Mouse (Mus musculus) liver, embryonic 11.5 days (tissue): ENCODE measurements around the gene Cdk19. TPM values are rescaled to one million over a fixed set of nuclear protein-coding genes. Genes with fewer than 3 reads are reported as not detected.

Experiments used
- ATAC-seq: fragments of 200-750 bp; cut with Nextera tagmentation; replicated peaks from 2 replicates; pipeline ENCODE4 v1.8.0; 2017; ENCODE audit warnings: moderate number of reproducible peaks, mild to moderate bottlenecking, moderate TSS enrichment, moderate library complexity; ENCODE audit not compliant: low FRiP score
- DNase-seq: peaks from one replicate; pipeline ENCODE4 v3.0.0-alpha.2; 2017; ENCODE audit warnings: low spot score
- H3K27ac ChIP-seq: fragments of 300-500 bp; sonication (generic); 2 replicates; pipeline ENCODE4 v1.5.1; 2014; ENCODE audit warnings: mild to moderate bottlenecking, low read depth, low read length, control low read depth
- H3K27me3 ChIP-seq: fragments of 300-500 bp; sonication (generic); replicated peaks from 2 replicates; pipeline ENCODE4 v1.6.1; 2014; ENCODE audit warnings: low read length, mixed read lengths; ENCODE audit not compliant: control insufficient read depth, insufficient read depth
- H3K36me3 ChIP-seq: fragments of 300-500 bp; sonication (generic); 2 replicates; pipeline ENCODE4 v1.6.1; 2014; ENCODE audit warnings: mild to moderate bottlenecking, low read length, moderate library complexity, mixed read lengths; ENCODE audit not compliant: control insufficient read depth, insufficient read depth
- H3K4me1 ChIP-seq: fragments of 300-500 bp; sonication (generic); replicated peaks from 2 replicates; pipeline ENCODE4 v1.6.1; 2014; ENCODE audit warnings: low read length, mixed read lengths; ENCODE audit not compliant: control insufficient read depth, insufficient read depth
- H3K4me2 ChIP-seq: fragments of 300-500 bp; sonication (generic); 2 replicates; pipeline ENCODE4 v1.6.1; 2014; ENCODE audit warnings: mild to moderate bottlenecking, control low read depth, moderate library complexity
- H3K4me3 ChIP-seq: fragments of 300-500 bp; sonication (generic); 2 replicates; pipeline ENCODE4 v1.5.1; 2014; ENCODE audit warnings: low read depth, low read length, control low read depth
- H3K9ac ChIP-seq: fragments of 300-500 bp; sonication (generic); 2 replicates; pipeline ENCODE4 v1.6.1; 2014; ENCODE audit warnings: low read depth, low read length, control low read depth
- H3K9me3 ChIP-seq: fragments of 300-500 bp; sonication (generic); 2 replicates; pipeline ENCODE4 v1.6.1; 2016; ENCODE audit warnings: low read length, inconsistent platforms, mixed read lengths; ENCODE audit not compliant: control insufficient read depth
- WGBS: fragments of 180-500 bp; shearing (Covaris S2); extraction: QIAGEN DNeasy Blood & Tissue Kit; methylation state at CpG from one replicate; pipeline ENCODE4 v1.1.7; 2014; 5-methylcytosine and 5-hydroxymethylcytosine counted together
- polyA plus RNA-seq: library from polyadenylated mRNA; unstranded; fragments of >200 nt; fragmentation: Nextera tagmentation; extraction: Ambion mirVana; gene quantifications from 2 replicates; pipeline ENCODE4 v1.2.1, GENCODE M21; 2014

The Cdk19 gene
- polyA plus RNA-seq, 1 experiment from 2014 or later, result 4.6 TPM

GRCm38 (mm10) chr10:40479621-40480193 is 140.3 kb downstream of the Cdk19 start:
- H3K4me1 ChIP-seq, result peaks cover 3% of the 10 kb centered on the region; the same call in 1 of the 2 replicates
- WGBS, result 65% methylated on average over 8 of the region's 8 CpGs
- DNase-seq (no peak), ATAC-seq (no peak)
- H3K9ac ChIP-seq, result no peak overlapping the region
- H3K4me2 ChIP-seq, result no peak overlapping the region
- no peaks in the 10 kb centered on the region for H3K27me3 ChIP-seq
- H3K4me3 ChIP-seq, result no peak overlapping the region
- peaks cover 2% of the 10 kb centered on the region; the same call in 1 of the 2 replicates for H3K36me3 ChIP-seq
- no peaks in the 10 kb centered on the region for H3K9me3 ChIP-seq
- no peak overlapping the region for H3K27ac ChIP-seq

DNA sequence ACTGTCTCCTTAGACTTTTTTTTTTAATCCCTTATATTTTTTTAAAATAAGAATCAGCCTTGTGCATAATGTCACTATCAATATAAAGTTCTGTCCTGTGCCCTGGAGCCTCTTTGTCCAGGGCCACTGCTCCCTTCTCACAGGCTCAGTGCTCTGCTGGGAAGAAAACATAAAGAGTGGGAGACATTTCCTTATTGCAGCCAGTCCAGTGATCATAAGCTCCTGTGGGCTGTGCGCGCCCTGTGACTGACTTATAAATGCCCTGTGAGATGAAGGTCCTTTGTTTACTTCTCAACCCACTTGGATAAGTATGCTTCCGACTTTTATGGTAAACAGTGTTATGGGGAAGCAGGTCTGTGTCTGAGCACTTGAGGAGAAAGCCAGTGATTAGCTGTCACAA is 142.2 kb downstream of the Cdk19 start:
- no peak overlapping the region for H3K4me3 ChIP-seq
- peaks cover 3% of the 10 kb centered on the region; the same call in 1 of the 2 replicates for H3K4me1 ChIP-seq
- H3K4me2 ChIP-seq, result no peak overlapping the region
- no peak overlapping the region for H3K27ac ChIP-seq
- WGBS, result 84% methylated on average over 3 of the region's 3 CpGs
- no peaks in the 10 kb centered on the region for H3K27me3 ChIP-seq
- no peaks in the 10 kb centered on the region for H3K9me3 ChIP-seq
- ATAC-seq (no peak), DNase-seq (no peak)
- H3K9ac ChIP-seq, result no peak overlapping the region
- no peaks in the 10 kb centered on the region; the same call in 1 of the 2 replicates for H3K36me3 ChIP-seq

DNA sequence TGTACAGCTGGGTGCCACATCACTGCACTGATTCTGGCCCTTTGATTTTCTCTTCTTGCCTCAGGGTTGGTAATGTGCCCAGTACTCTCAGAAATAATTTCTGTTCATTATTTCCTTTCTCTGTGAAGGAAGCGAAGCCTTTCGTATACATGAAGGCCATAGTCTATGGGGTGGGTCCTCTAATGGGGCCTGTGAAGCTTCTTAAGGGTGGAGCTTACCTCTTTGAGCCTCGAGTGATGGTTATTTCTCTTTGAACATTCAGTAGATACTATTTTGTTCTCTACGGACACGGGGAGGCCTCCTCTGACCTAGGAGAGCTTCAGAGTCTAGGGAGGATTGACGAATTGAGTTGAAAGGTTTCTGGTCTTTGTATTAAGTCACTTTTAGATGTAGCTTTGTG is 142.9 kb downstream of the Cdk19 start:
- Histone ChIP-seq H3K9ac (no peak overlapping the region), H3K4me2 (no peak overlapping the region), H3K4me1 (0 out of 2 replicates have a peak, but pooled peaks cover under 1% of the 10 kb centered on the region), H3K9me3 (no peaks in the 10 kb centered on the region), H3K27ac (no peak overlapping the region), H3K36me3 (no peaks in the 10 kb centered on the region), H3K4me3 (no peak overlapping the region), H3K27me3 (no peaks in the 10 kb centered on the region)
- 84% methylated on average over 6 of the region's 6 CpGs for WGBS
- DNase-seq (no peak), ATAC-seq (no peak)

- Histone ChIP-seq H3K36me3 (no peaks in the 10 kb centered on the region), H3K27ac (no peak overlapping the region), H3K4me3 (no peak overlapping the region), H3K9me3 (no peaks in the 10 kb centered on the region), H3K4me2 (no peak overlapping the region), H3K4me1 (no peaks in the 10 kb centered on the region), H3K27me3 (no peaks in the 10 kb centered on the region), H3K9ac (no peak overlapping the region)
- no peak for DNase-seq
- WGBS, result 86% methylated on average over 6 of the region's 6 CpGs
- no peak for ATAC-seq
Measured at GRCm38 (mm10) chr10:40489086-40489796, 149.9 kb downstream of the Cdk19 start.

- DNase-seq (no peak), ATAC-seq (no peak)
- Histone ChIP-seq H3K4me1 (no peaks in the 10 kb centered on the region; the same call in 1 of the 2 replicates), H3K27ac (no peak overlapping the region), H3K36me3 (no peaks in the 10 kb centered on the region), H3K9me3 (no peaks in the 10 kb centered on the region), H3K9ac (no peak overlapping the region), H3K4me2 (no peak overlapping the region), H3K4me3 (no peak overlapping the region), H3K27me3 (no peaks in the 10 kb centered on the region)
- WGBS, result 87% methylated on average over 7 of the region's 7 CpGs
Measured at GRCm38 (mm10) chr10:40491131-40491530, 151.8 kb downstream of the Cdk19 start.

- Histone ChIP-seq H3K4me2 (no peak overlapping the region), H3K36me3 (no peaks in the 10 kb centered on the region), H3K4me1 (no peaks in the 10 kb centered on the region; the same call in 1 of the 2 replicates), H3K27ac (no peak overlapping the region), H3K4me3 (no peak overlapping the region), H3K9me3 (no peaks in the 10 kb centered on the region), H3K9ac (no peak overlapping the region), H3K27me3 (no peaks in the 10 kb centered on the region)
- 79% methylated on average over 10 of the region's 10 CpGs for WGBS
- DNase-seq (no peak), ATAC-seq (no peak)
Measured at GRCm38 (mm10) chr10:40491748-40492147, 152.4 kb downstream of the Cdk19 start.

DNA sequence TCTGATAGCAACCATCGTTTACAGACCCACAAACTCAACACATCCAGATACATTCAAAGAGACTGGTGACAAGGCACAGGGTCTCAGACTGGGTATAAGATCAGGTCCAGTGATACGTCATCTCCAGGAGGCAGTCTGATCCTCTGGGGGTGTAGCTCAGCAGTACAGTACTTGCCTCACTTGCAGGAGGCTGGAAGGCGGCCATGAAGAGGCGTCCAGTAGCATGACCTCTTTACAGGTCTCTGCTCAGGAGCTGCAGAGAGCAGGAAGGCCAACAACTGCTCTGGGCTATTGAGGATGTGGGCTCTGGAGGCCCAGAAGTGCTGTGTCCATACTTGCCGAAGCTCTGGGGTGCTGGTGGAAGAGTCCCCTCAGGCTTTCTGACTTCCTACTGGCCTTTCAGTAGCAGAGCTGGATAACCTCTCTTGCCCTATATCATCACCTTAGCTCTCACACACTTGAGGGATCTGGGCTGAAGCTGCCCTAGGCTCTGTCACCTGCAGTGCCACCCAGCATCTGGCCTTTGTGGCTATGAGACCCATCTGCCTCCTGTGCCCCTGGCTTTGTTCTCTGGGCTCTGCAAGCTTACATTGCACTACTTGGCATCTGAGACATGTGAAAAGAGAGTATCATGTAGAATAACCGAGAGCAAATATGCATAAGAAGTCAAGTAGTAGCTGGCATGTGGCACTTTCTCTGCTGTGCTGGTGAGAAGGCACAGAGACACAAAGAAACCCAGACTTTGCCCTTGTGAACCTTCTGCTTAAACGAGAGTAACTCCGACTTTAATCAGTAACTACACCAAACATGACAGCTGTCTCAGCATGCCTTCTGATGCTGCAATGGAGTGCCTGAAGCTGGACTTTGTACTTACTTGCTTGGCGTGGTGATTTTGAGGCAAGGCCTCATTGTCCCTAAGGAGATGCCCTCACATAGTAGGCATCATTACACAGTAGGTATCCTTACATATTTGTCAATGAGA is 155.1 kb downstream of the Cdk19 start:
- H3K4me1 ChIP-seq, result peaks cover 5% of the 10 kb centered on the region; the same call in 1 of the 2 replicates
- H3K4me3 ChIP-seq, result no peak overlapping the region
- H3K9me3 ChIP-seq, result no peaks in the 10 kb centered on the region
- no peaks in the 10 kb centered on the region for H3K36me3 ChIP-seq
- no peak overlapping the region for H3K4me2 ChIP-seq
- H3K27ac ChIP-seq, result no peak overlapping the region
- H3K27me3 ChIP-seq, result no peaks in the 10 kb centered on the region
- no peak for ATAC-seq
- H3K9ac ChIP-seq, result no peak overlapping the region
- 72% methylated on average over 9 of the region's 9 CpGs for WGBS
- DNase-seq, result no peak

DNA sequence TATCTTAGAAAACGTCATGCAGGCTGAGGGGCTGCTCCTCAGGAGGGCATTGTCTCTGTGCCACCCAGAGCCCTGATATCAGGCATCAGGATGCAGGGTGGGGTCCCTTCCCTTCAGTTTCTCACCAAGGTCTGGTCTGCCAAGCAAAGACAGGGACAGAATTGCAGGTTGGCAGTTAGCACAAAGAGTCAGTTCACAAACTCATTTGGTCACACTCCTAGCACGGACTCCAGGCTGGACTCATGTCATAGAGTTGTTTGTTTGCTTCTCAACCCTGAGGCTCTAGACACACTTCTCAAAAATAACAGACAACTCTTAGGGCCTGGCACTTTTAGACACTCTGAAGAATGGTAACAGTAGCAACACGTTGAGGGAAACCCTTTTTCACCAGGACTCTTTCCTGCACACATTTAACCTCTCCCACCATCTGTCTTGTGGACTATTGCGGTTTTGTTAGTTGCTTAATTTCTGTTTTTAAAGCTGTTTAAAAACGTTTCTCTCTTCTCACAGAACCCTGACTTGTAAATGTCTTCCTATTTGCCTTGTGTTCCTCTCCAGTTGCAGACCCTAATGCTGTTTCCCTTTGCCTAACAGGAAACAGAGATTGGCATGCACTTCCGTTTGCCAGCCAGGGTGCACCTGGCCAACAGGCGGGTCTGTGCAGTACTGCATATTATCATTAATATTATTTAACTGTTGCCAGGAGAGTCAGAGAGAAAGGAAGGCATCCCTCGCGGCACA is 158.1 kb downstream of the Cdk19 start:
- no peak overlapping the region for H3K4me2 ChIP-seq
- no peak for DNase-seq
- no peak for ATAC-seq
- 55% methylated on average over 9 of the region's 9 CpGs for WGBS
- no peaks in the 10 kb centered on the region for H3K27me3 ChIP-seq
- no peak overlapping the region for H3K9ac ChIP-seq
- no peak overlapping the region for H3K27ac ChIP-seq
- no peak overlapping the region for H3K4me3 ChIP-seq
- no peaks in the 10 kb centered on the region for H3K36me3 ChIP-seq
- no peaks in the 10 kb centered on the region for H3K9me3 ChIP-seq
- H3K4me1 ChIP-seq, result peaks cover 8% of the 10 kb centered on the region
